In genomic region chr16:36016335-36016734, GRCm38 (mm10) we compare ENCODE assay signal across 19 mouse cellular contexts. TPM values are rescaled to one million over a fixed set of nuclear protein-coding genes. Genes with fewer than 3 reads are reported as not detected.
DNase-seq lines count a peak whose midpoint lies in the region; ATAC-seq and TF ChIP-seq lines count a peak whose summit lies in the region.
"Had no signal": no experiment of that assay in that cellular context is flagged by ENCODE, and none has a peak within 500 bp of the region (broad histone marks: within the 10 kb centered on the region; RNA-seq: fewer than 3 reads in every experiment).

No protein-coding gene starts in this region.

- no peak for TF ChIP-seq RAD21 in CH12.LX (IDR thresholded peaks at IDR 0.05; ENCODE audit: low read depth, low read length)

- H3K27me3 ChIP-seq in megakaryocyte, embryonic 14.5 days (replicated peaks) = no peaks in the 10 kb centered on the region
- no peaks in the 10 kb centered on the region for H3K27me3 ChIP-seq in CH12.LX (replicated peaks)
- H3K27me3 ChIP-seq: Patski had no signal

- in situ Hi-C loops in CH12.LX (cut with MboI; ENCODE audit: low pct_ligation_motif_present, low pct_unique_long_range_greater_than_20kb, low sequenced_read_pairs) = no loop called here

- H3K36me3 ChIP-seq in megakaryocyte, embryonic 14.5 days (replicated peaks; ENCODE audit: low read length) = peaks cover 94% of the 10 kb centered on the region
- peaks cover 21 to 79% of the 10 kb centered on the region in 2 experiments for H3K36me3 ChIP-seq in CH12.LX (replicated peaks in 1 of 2; ENCODE audit: control insufficient read depth in 1 of 2, insufficient read depth in 1 of 2, low read length in 1 of 2)

- dilution Hi-C loops in CH12.LX (cut with MboI; ENCODE audit: extremely low pct_ligation_motif_present, extremely low pct_unique_long_range_greater_than_20kb, low sequenced_read_pairs) = no loop called here

- DNase-seq in CH12.LX (ENCODE audit: extremely low read depth) = no peak
- no peak for DNase-seq in urinary bladder, postnatal 4 days (ENCODE audit: low spot score in 2 of 2)
- DNase-seq: adrenal gland, adult 2 months; adrenal gland, adult 8-10 months; adrenal gland, postnatal 10 days; adrenal gland, postnatal 14 days; adrenal gland, postnatal 25 days; adrenal gland, postnatal 36 days; B cell, adult 2 months; cerebellum, adult 11 months; cerebellum, adult 11-12 months; cerebellum, adult 18-20 months; cerebellum, adult 2 months had no signal

- H3K79me2 ChIP-seq in CH12.LX (replicated peaks; ENCODE audit: control insufficient read depth, extremely low read depth, insufficient read depth, poor library complexity, severe bottlenecking) = 0 out of 2 replicates have a peak, but pooled peaks cover 3% of the 10 kb centered on the region

- TF ChIP-seq EP300 in CH12.LX (IDR thresholded peaks at IDR 0.05; ENCODE audit: low read length) = 0 out of 2 replicates have a peak, but pooled peaks have one; percentile 36

- peaks cover 19% of the 10 kb centered on the region for H3K4me1 ChIP-seq in megakaryocyte, embryonic 14.5 days
- peaks cover 0 to 19% of the 10 kb centered on the region in 2 experiments; a peak in 2 of 4 replicates for H3K4me1 ChIP-seq in CH12.LX (ENCODE audit: control insufficient read depth in 1 of 2, insufficient read depth in 2 of 2)

- peak overlapping the region; percentile 56; the same call in 1 of the 2 replicates for H3K9ac ChIP-seq in CH12.LX (ENCODE audit: insufficient read depth, low read depth)

- no peaks in the 10 kb centered on the region for H3K9me3 ChIP-seq in megakaryocyte, embryonic 14.5 days
- no peaks in the 10 kb centered on the region for H3K9me3 ChIP-seq in CH12.LX (replicated peaks; ENCODE audit: low read length)
- H3K9me3 ChIP-seq: G1E had no signal

- peak overlapping the region; percentile 62 for H3K4me3 ChIP-seq in megakaryocyte, embryonic 14.5 days (replicated peaks)
- H3K4me3 ChIP-seq in CH12.LX (replicated peaks in 1 of 3; ENCODE audit: low read depth in 2 of 3, low read length in 2 of 3, poor library complexity in 1 of 3) = no peak overlapping the region

- H3K27ac ChIP-seq in CH12.LX (ENCODE audit: insufficient read depth, low read depth) = no peak overlapping the region; the same call in 1 of the 2 replicates

- ATAC-seq in megakaryocyte, adult 5-6 weeks (ENCODE audit: poor library complexity, severe bottlenecking) = no peak
- ATAC-seq: activated CD4-positive, CD25-positive, alpha-beta regulatory T cell, adult 4 months; CD4-positive, CD25-positive, alpha-beta regulatory T cell, adult 4 months; Patski had no signal

- H3K4me2 ChIP-seq in CH12.LX (ENCODE audit: insufficient read depth, low read depth, poor library complexity, severe bottlenecking) = peak overlapping the region; percentile 98

- TF ChIP-seq CTCF in CH12.LX (conservative IDR thresholded peaks at IDR 0.05 in 1 of 2, IDR thresholded peaks at IDR 0.05 in 1 of 2; ENCODE audit: low read depth in 2 of 2, low read length in 2 of 2) = no peak

- TF ChIP-seq POLR2A in CH12.LX (IDR thresholded peaks at IDR 0.05; ENCODE audit: low read depth, low read length) = no peak

TF ChIP-seq in CH12.LX, 34 proteins besides CTCF, POLR2A, EP300 and RAD21:
- TF ChIP-seq MYC (IDR thresholded peaks at IDR 0.05; ENCODE audit: low read depth, low read length) = 0 out of 2 replicates have a peak, but pooled peaks have one; percentile 52
- 0 out of 2 replicates have a peak, but pooled peaks have one; percentile 47 for TF ChIP-seq SIN3A (IDR thresholded peaks at IDR 0.05; ENCODE audit: low read length)
- TF ChIP-seq MEF2A (IDR thresholded peaks at IDR 0.05; ENCODE audit: borderline replicate concordance, low read depth, low read length) = no peak
- peak; percentile 36; the same call in 1 of the 2 replicates for TF ChIP-seq MAX (IDR thresholded peaks at IDR 0.05; ENCODE audit: low read length)
- TF ChIP-seq ZNF384 (IDR thresholded peaks at IDR 0.05; ENCODE audit: low read depth, low read length) = no peak
- no peak for TF ChIP-seq USF2 (conservative IDR thresholded peaks at IDR 0.05; ENCODE audit: low read depth, low read length)
- TF ChIP-seq POLR2AphosphoS2 (IDR thresholded peaks at IDR 0.05; ENCODE audit: low read depth, low read length) = no peak
- TF ChIP-seq ELF1 (IDR thresholded peaks at IDR 0.05; ENCODE audit: low read depth, low read length) = no peak
- TF ChIP-seq USF1 (IDR thresholded peaks at IDR 0.05; ENCODE audit: low read depth, low read length) = no peak
- TF ChIP-seq BHLHE40 (IDR thresholded peaks at IDR 0.05; ENCODE audit: low read depth, low read length) = no peak
- no peak for TF ChIP-seq KAT2A (IDR thresholded peaks at IDR 0.05; ENCODE audit: insufficient replicate concordance, low read length)
- no peak for TF ChIP-seq PAX5 (IDR thresholded peaks at IDR 0.05; ENCODE audit: low read length)
- TF ChIP-seq RCOR1 (conservative IDR thresholded peaks at IDR 0.05; ENCODE audit: low read depth, low read length) = 0 out of 2 replicates have a peak, but pooled peaks have one; percentile 54
- no peak for TF ChIP-seq UBTF (IDR thresholded peaks at IDR 0.05; ENCODE audit: low read depth, low read length)
- TF ChIP-seq CHD2 (IDR thresholded peaks at IDR 0.05; ENCODE audit: low read length) = 0 out of 2 replicates have a peak, but pooled peaks have one; percentile 27
- no peak for TF ChIP-seq HCFC1 (IDR thresholded peaks at IDR 0.05; ENCODE audit: low read depth, low read length)
- TF ChIP-seq TBP (conservative IDR thresholded peaks at IDR 0.05; ENCODE audit: low read depth, low read length) = no peak
- 0 out of 2 replicates have a peak, but pooled peaks have one; percentile 35 for TF ChIP-seq MXI1 (IDR thresholded peaks at IDR 0.05; ENCODE audit: low read depth, low read length)
- TF ChIP-seq TCF12 (IDR thresholded peaks at IDR 0.05; ENCODE audit: low read depth, low read length) = 0 out of 2 replicates have a peak, but pooled peaks have one; percentile 12
- no peak for TF ChIP-seq CHD1 (IDR thresholded peaks at IDR 0.05; ENCODE audit: low read depth, low read length)

RNA-seq across cellular contexts. Expression of gene Wdr5b, which starts 24.7 kb away (rescaled TPM):
- polyA plus RNA-seq in megakaryocyte, embryonic 14.5 days (2012; ENCODE audit: insufficient read depth, low replicate concordance) = 0.61 and 0.82 TPM in 2 replicates
- 5.5 and 6.9 TPM in 2 replicates for total RNA-seq in megakaryocyte, adult 5-6 weeks (2015)
- total RNA-seq in megakaryocyte, adult 5-6 weeks (2017) = 11.7 and 12.0 TPM in 2 replicates
- 5.9 and 8.4 TPM in 2 replicates for total RNA-seq in CH12.LX (2012; rRNA removed)
- 7.4 and 8.0 TPM in 2 replicates for total RNA-seq in CH12.LX (2014; rRNA removed)
- 5.4 and 6.2 TPM in 2 replicates for polyA plus RNA-seq in CH12.LX (2012; ENCODE audit: insufficient read length, low read depth)

RNA-seq across cellular contexts. Expression of gene Kpna1, which starts 37.8 kb away (rescaled TPM):
- polyA plus RNA-seq in megakaryocyte, embryonic 14.5 days (2012; ENCODE audit: insufficient read depth, low replicate concordance) = 5.8 and 13.3 TPM in 2 replicates
- 36.0 and 39.1 TPM in 2 replicates for total RNA-seq in megakaryocyte, adult 5-6 weeks (2015)
- total RNA-seq in megakaryocyte, adult 5-6 weeks (2017) = 29.4 and 31.9 TPM in 2 replicates
- 22.1 and 29.8 TPM in 2 replicates for total RNA-seq in CH12.LX (2012; rRNA removed)
- 57.9 and 66.6 TPM in 2 replicates for total RNA-seq in CH12.LX (2014; rRNA removed)
- polyA plus RNA-seq in CH12.LX (2012; ENCODE audit: insufficient read length, low read depth) = 63.9 and 74.1 TPM in 2 replicates

RNA-seq across cellular contexts. Expression of gene Fam162a, which starts 55.1 kb away (rescaled TPM):
- 3.7 and 230 TPM in 2 replicates for polyA plus RNA-seq in megakaryocyte, embryonic 14.5 days (2012; ENCODE audit: insufficient read depth, low replicate concordance)
- total RNA-seq in megakaryocyte, adult 5-6 weeks (2015) = 42.3 and 54.9 TPM in 2 replicates
- 32.4 and 33.1 TPM in 2 replicates for total RNA-seq in megakaryocyte, adult 5-6 weeks (2017)
- 208 and 419 TPM in 2 replicates for total RNA-seq in CH12.LX (2012; rRNA removed)
- 358 and 369 TPM in 2 replicates for total RNA-seq in CH12.LX (2014; rRNA removed)
- 172 and 204 TPM in 2 replicates for polyA plus RNA-seq in CH12.LX (2012; ENCODE audit: insufficient read length, low read depth)

RNA-seq across cellular contexts. Expression of gene Ccdc58, which starts 55.1 kb away (rescaled TPM):
- polyA plus RNA-seq in megakaryocyte, embryonic 14.5 days (2012; ENCODE audit: insufficient read depth, low replicate concordance) = 2.3 and 7.6 TPM in 2 replicates
- 24.1 and 29.0 TPM in 2 replicates for total RNA-seq in megakaryocyte, adult 5-6 weeks (2015)
- total RNA-seq in megakaryocyte, adult 5-6 weeks (2017) = 26.9 and 31.5 TPM in 2 replicates
- 274 and 280 TPM in 2 replicates for total RNA-seq in CH12.LX (2012; rRNA removed)
- 545 and 591 TPM in 2 replicates for total RNA-seq in CH12.LX (2014; rRNA removed)
- polyA plus RNA-seq in CH12.LX (2012; ENCODE audit: insufficient read length, low read depth) = 188 and 214 TPM in 2 replicates
